Mouse (Mus musculus): ENCODE measurements around the gene Tstd2. TPM values are rescaled to one million over a fixed set of nuclear protein-coding genes. Genes with fewer than 3 reads are reported as not detected.

Gene Tstd2
- polyA plus RNA-seq, 1 experiment from 2014 or later, result 10.9 TPM

GRCm38 (mm10) chr4:46119514-46120094 lies 18.9 kb downstream of the Tstd2 start:
- no peak for DNase-seq
- WGBS (ENCODE audit: insufficient replicate concordance), result 90% methylated on average over 14 of the region's 14 CpGs
- Histone ChIP-seq H3K36me3 (peaks cover 96% of the 10 kb centered on the region), H3K27ac (no peak overlapping the region), H3K4me2 (no peak overlapping the region), H3K4me3 (replicated peaks) (no peak overlapping the region), H3K4me1 (replicated peaks) (no peaks in the 10 kb centered on the region), H3K9me3 (replicated peaks) (no peaks in the 10 kb centered on the region), H3K9ac (no peak overlapping the region), H3K27me3 (no peaks in the 10 kb centered on the region)
- no peak for ATAC-seq (ENCODE audit: low read depth)

- H3K4me3 ChIP-seq (replicated peaks), result no peak overlapping the region
- no peaks in the 10 kb centered on the region for H3K27me3 ChIP-seq
- no peaks in the 10 kb centered on the region for H3K9me3 ChIP-seq (replicated peaks)
- no peak for DNase-seq
- no peak overlapping the region for H3K27ac ChIP-seq
- peaks cover 96% of the 10 kb centered on the region for H3K36me3 ChIP-seq
- 87% methylated on average over 4 of the region's 4 CpGs for WGBS (ENCODE audit: insufficient replicate concordance)
- H3K4me2 ChIP-seq, result no peak overlapping the region
- no peak for ATAC-seq (ENCODE audit: low read depth)
- no peaks in the 10 kb centered on the region for H3K4me1 ChIP-seq (replicated peaks)
- no peak overlapping the region for H3K9ac ChIP-seq
Measured at GRCm38 (mm10) chr4:46117536-46117935, 21.0 kb downstream of the Tstd2 start.

- no peaks in the 10 kb centered on the region for H3K4me1 ChIP-seq (replicated peaks)
- no peaks in the 10 kb centered on the region for H3K9me3 ChIP-seq (replicated peaks)
- no peak for ATAC-seq (ENCODE audit: low read depth)
- H3K27ac ChIP-seq, result no peak overlapping the region; the same call in 1 of the 2 replicates
- 85% methylated on average over 10 of the region's 10 CpGs for WGBS (ENCODE audit: insufficient replicate concordance)
- no peak overlapping the region for H3K9ac ChIP-seq
- H3K36me3 ChIP-seq, result peaks cover 96% of the 10 kb centered on the region
- no peak for DNase-seq
- no peak overlapping the region for H3K4me2 ChIP-seq
- H3K4me3 ChIP-seq (replicated peaks), result no peak overlapping the region
- H3K27me3 ChIP-seq, result no peaks in the 10 kb centered on the region
Measured at GRCm38 (mm10) chr4:46116544-46117175, 21.8 kb downstream of the Tstd2 start.

GRCm38 (mm10) chr4:46115308-46115707 lies 23.2 kb downstream of the Tstd2 start:
- H3K4me2 ChIP-seq, result no peak overlapping the region
- H3K4me3 ChIP-seq (replicated peaks), result no peak overlapping the region
- no peaks in the 10 kb centered on the region for H3K9me3 ChIP-seq (replicated peaks)
- H3K36me3 ChIP-seq, result peaks cover 99% of the 10 kb centered on the region
- no peaks in the 10 kb centered on the region for H3K27me3 ChIP-seq
- H3K4me1 ChIP-seq (replicated peaks), result no peaks in the 10 kb centered on the region
- DNase-seq (no peak), ATAC-seq (ENCODE audit: low read depth) (no peak)
- no peak overlapping the region for H3K9ac ChIP-seq
- 82% methylated on average over 1 of the region's 1 CpGs for WGBS (ENCODE audit: insufficient replicate concordance)
- H3K27ac ChIP-seq, result no peak overlapping the region

- Histone ChIP-seq H3K27ac (no peak overlapping the region), H3K27me3 (no peaks in the 10 kb centered on the region), H3K4me1 (replicated peaks) (0 out of 2 replicates have a peak, but pooled peaks cover 3% of the 10 kb centered on the region), H3K4me2 (no peak overlapping the region), H3K36me3 (peaks cover 99% of the 10 kb centered on the region), H3K9ac (no peak overlapping the region), H3K4me3 (replicated peaks) (no peak overlapping the region), H3K9me3 (replicated peaks) (no peaks in the 10 kb centered on the region)
- ATAC-seq (ENCODE audit: low read depth) (no peak), DNase-seq (no peak)
- WGBS (ENCODE audit: insufficient replicate concordance), result 66% methylated on average over 3 of the region's 3 CpGs
Measured at GRCm38 (mm10) chr4:46111361-46111760, 27.1 kb downstream of the Tstd2 start.

- H3K4me2 ChIP-seq, result no peak overlapping the region
- WGBS (ENCODE audit: insufficient replicate concordance), result 90% methylated on average over 8 of the region's 8 CpGs
- H3K36me3 ChIP-seq, result peaks cover 99% of the 10 kb centered on the region
- H3K9ac ChIP-seq, result no peak overlapping the region
- ATAC-seq (ENCODE audit: low read depth) (no peak), DNase-seq (no peak)
- H3K4me1 ChIP-seq (replicated peaks), result 0 out of 2 replicates have a peak, but pooled peaks cover 3% of the 10 kb centered on the region
- no peaks in the 10 kb centered on the region for H3K27me3 ChIP-seq
- H3K4me3 ChIP-seq (replicated peaks), result no peak overlapping the region
- H3K9me3 ChIP-seq (replicated peaks), result no peaks in the 10 kb centered on the region
- H3K27ac ChIP-seq, result no peak overlapping the region
Measured at GRCm38 (mm10) chr4:46110084-46110483, 28.4 kb downstream of the Tstd2 start.

GRCm38 (mm10) chr4:46102078-46102769 lies 36.3 kb downstream of the Tstd2 start:
- WGBS (ENCODE audit: insufficient replicate concordance), result 82% methylated on average over 10 of the region's 10 CpGs
- Histone ChIP-seq H3K9me3 (replicated peaks) (no peaks in the 10 kb centered on the region), H3K9ac (no peak overlapping the region), H3K4me2 (no peak overlapping the region), H3K4me1 (replicated peaks) (peaks cover 37% of the 10 kb centered on the region), H3K27me3 (peaks cover 3% of the 10 kb centered on the region; the same call in 1 of the 2 replicates), H3K36me3 (peaks cover 97% of the 10 kb centered on the region), H3K4me3 (replicated peaks) (no peak overlapping the region), H3K27ac (no peak overlapping the region)
- DNase-seq, result no peak
- ATAC-seq (ENCODE audit: low read depth), result no peak

GRCm38 (mm10) chr4:46101211-46101711 lies 37.2 kb downstream of the Tstd2 start:
- Histone ChIP-seq H3K4me1 (replicated peaks) (peaks cover 34% of the 10 kb centered on the region), H3K27ac (no peak overlapping the region), H3K9ac (no peak overlapping the region), H3K4me2 (no peak overlapping the region), H3K36me3 (peaks cover 97% of the 10 kb centered on the region), H3K9me3 (replicated peaks) (no peaks in the 10 kb centered on the region), H3K27me3 (peaks cover 3% of the 10 kb centered on the region; the same call in 1 of the 2 replicates), H3K4me3 (replicated peaks) (no peak overlapping the region)
- ATAC-seq (ENCODE audit: low read depth) (no peak), DNase-seq (no peak)
- WGBS (ENCODE audit: insufficient replicate concordance), result 38% methylated on average over 14 of the region's 14 CpGs

- Histone ChIP-seq H3K4me2 (no peak overlapping the region), H3K9ac (no peak overlapping the region), H3K4me1 (replicated peaks) (peaks cover 34% of the 10 kb centered on the region), H3K27ac (no peak overlapping the region), H3K36me3 (peaks cover 98% of the 10 kb centered on the region), H3K4me3 (replicated peaks) (no peak overlapping the region), H3K27me3 (peaks cover 3% of the 10 kb centered on the region; the same call in 1 of the 2 replicates), H3K9me3 (replicated peaks) (no peaks in the 10 kb centered on the region)
- 59% methylated on average over 7 of the region's 7 CpGs for WGBS (ENCODE audit: insufficient replicate concordance)
- ATAC-seq (ENCODE audit: low read depth), result no peak
- DNase-seq, result no peak
Measured at GRCm38 (mm10) chr4:46100539-46100938, 38.0 kb downstream of the Tstd2 start.

- ATAC-seq (ENCODE audit: low read depth), result no peak
- WGBS (ENCODE audit: insufficient replicate concordance), result 73% methylated on average over 9 of the region's 9 CpGs
- H3K36me3 ChIP-seq, result peaks cover 99% of the 10 kb centered on the region
- no peaks in the 10 kb centered on the region for H3K9me3 ChIP-seq (replicated peaks)
- DNase-seq, result no peak
- no peak overlapping the region for H3K9ac ChIP-seq
- no peak overlapping the region for H3K27ac ChIP-seq
- peaks cover 3% of the 10 kb centered on the region; the same call in 1 of the 2 replicates for H3K27me3 ChIP-seq
- peaks cover 30% of the 10 kb centered on the region for H3K4me1 ChIP-seq (replicated peaks)
- no peak overlapping the region for H3K4me2 ChIP-seq
- H3K4me3 ChIP-seq (replicated peaks), result no peak overlapping the region
Measured at GRCm38 (mm10) chr4:46099132-46099531, 39.4 kb downstream of the Tstd2 start.

GRCm38 (mm10) chr4:46097591-46097990 lies 40.9 kb downstream of the Tstd2 start:
- Histone ChIP-seq H3K27me3 (peaks cover 3% of the 10 kb centered on the region; the same call in 1 of the 2 replicates), H3K4me3 (replicated peaks) (no peak overlapping the region), H3K4me2 (no peak overlapping the region), H3K27ac (no peak overlapping the region), H3K9ac (no peak overlapping the region), H3K4me1 (replicated peaks) (peaks cover 15% of the 10 kb centered on the region), H3K36me3 (peaks cover 100% of the 10 kb centered on the region), H3K9me3 (replicated peaks) (no peaks in the 10 kb centered on the region)
- DNase-seq (no peak), ATAC-seq (ENCODE audit: low read depth) (no peak)
- WGBS (ENCODE audit: insufficient replicate concordance), result 82% methylated on average over 2 of the region's 2 CpGs

All from liver, embryonic 13.5 days (tissue).